Mouse (Mus musculus) G1E (cell line): ENCODE data around the gene Gphn. TPM values are rescaled to one million over a fixed set of nuclear protein-coding genes. Genes with fewer than 3 reads are reported as not detected.

Source experiments
- ATAC-seq: 2 replicates; pipeline ENCODE4 v1.8.0; 2016; ENCODE audit warnings: mild to moderate bottlenecking; ENCODE audit not compliant: insufficient number of reproducible peaks, poor library complexity, low FRiP score, severe bottlenecking; ENCODE audit errors: extremely low read depth
- DNase-seq: peaks from one replicate; pipeline ENCODE4 v3.0.0; 2012; ENCODE audit warnings: low spot score
- H3K27me3 ChIP-seq: 2 replicates; pipeline ENCODE4 v1.6.1; 2012; ENCODE audit warnings: mild to moderate bottlenecking, low read length, inconsistent platforms; ENCODE audit not compliant: insufficient read depth
- H3K36me3 ChIP-seq: replicated peaks from 2 replicates; pipeline ENCODE3; 2012; ENCODE audit warnings: mild to moderate bottlenecking, inconsistent platforms
- H3K4me1 ChIP-seq: 2 replicates; pipeline ENCODE4 v1.6.1; 2012; ENCODE audit warnings: low read depth, low read length, inconsistent platforms, mixed read lengths; ENCODE audit not compliant: insufficient read depth
- H3K4me3 ChIP-seq: 2 replicates; pipeline ENCODE4 v1.5.1; 2012; ENCODE audit warnings: low read depth, mild to moderate bottlenecking, inconsistent platforms, low read length, moderate library complexity, mixed read lengths
- H3K9me3 ChIP-seq: replicated peaks from 2 replicates; pipeline ENCODE4 v1.6.1; 2012; ENCODE audit warnings: inconsistent platforms
- CTCF ChIP-seq: IDR thresholded peaks from 2 replicates; pipeline ENCODE4 v1.5.1; 2012; ENCODE audit warnings: low read depth, low read length, inconsistent platforms, mixed read lengths
- GATA1 ChIP-seq: IDR thresholded peaks from 2 replicates; pipeline ENCODE4 v1.6.1; 2012; ENCODE audit warnings: borderline replicate concordance, low read length, inconsistent platforms, mixed read lengths
- GATA2 ChIP-seq: IDR thresholded peaks from 2 replicates; pipeline ENCODE4 v1.6.1; 2012; ENCODE audit warnings: low read depth, low read length, inconsistent platforms, borderline replicate concordance
- POLR2AphosphoS5 ChIP-seq: IDR thresholded peaks from 2 replicates; pipeline ENCODE4 v1.6.1; 2012; ENCODE audit warnings: low read depth, low read length, inconsistent platforms; ENCODE audit not compliant: insufficient replicate concordance
- TAL1 ChIP-seq: conservative IDR thresholded peaks from 2 replicates; pipeline ENCODE4 v1.6.1; 2012; ENCODE audit warnings: low read depth, low read length, inconsistent platforms, mixed read lengths
- polyA plus RNA-seq: library from polyadenylated mRNA; stranded (reverse); fragments of >175 nt; gene quantifications from 2 replicates; pipeline ENCODE4 v1.2.3, GENCODE M21; 2012
- total RNA-seq, 2 experiments: library from RNA; stranded (forward) in 1 of 2; stranded (reverse) in 1 of 2; fragments of 200-1000 nt in 1 of 2; fragments of >200 nt in 1 of 2; fragmentation: Nextera tagmentation in 1 of 2; gene quantifications; 2 replicates each; pipeline ENCODE4 v1.2.3; 2014 to 2017

The Gphn gene
- total and polyA plus RNA-seq, 3 experiments = 18.9 to 68.3 (median 29.1) TPM

- H3K36me3 ChIP-seq = peaks cover 7% of the 10 kb centered on the region
- TF ChIP-seq GATA1 = no peak
- no peak for TF ChIP-seq POLR2AphosphoS5
- no peak for TF ChIP-seq TAL1
- no peak for TF ChIP-seq GATA2
- no peak for TF ChIP-seq CTCF
- no peak for ATAC-seq
- no peak overlapping the region for H3K4me3 ChIP-seq
- H3K27me3 ChIP-seq = no peaks in the 10 kb centered on the region
- H3K9me3 ChIP-seq = no peaks in the 10 kb centered on the region
- peaks cover 11% of the 10 kb centered on the region for H3K4me1 ChIP-seq
- no peak for DNase-seq
Measured at GRCm38 (mm10) chr12:78682279-78682678, 456.1 kb downstream of the Gphn start.

GRCm38 (mm10) chr12:78685669-78686215 is 459.6 kb downstream of the Gphn start:
- no peak for DNase-seq
- peaks cover 7% of the 10 kb centered on the region for H3K36me3 ChIP-seq
- H3K27me3 ChIP-seq = no peaks in the 10 kb centered on the region
- no peak for ATAC-seq
- no peak overlapping the region for H3K4me3 ChIP-seq
- TF ChIP-seq POLR2AphosphoS5 (no peak), GATA2 (no peak), CTCF (no peak), GATA1 (no peak), TAL1 (no peak)
- H3K4me1 ChIP-seq = no peaks in the 10 kb centered on the region
- H3K9me3 ChIP-seq = no peaks in the 10 kb centered on the region

- H3K36me3 ChIP-seq = peaks cover 2% of the 10 kb centered on the region
- H3K9me3 ChIP-seq = no peaks in the 10 kb centered on the region
- no peaks in the 10 kb centered on the region for H3K27me3 ChIP-seq
- DNase-seq (no peak), ATAC-seq (no peak)
- no peaks in the 10 kb centered on the region for H3K4me1 ChIP-seq
- no peak overlapping the region for H3K4me3 ChIP-seq
- TF ChIP-seq CTCF (no peak), TAL1 (no peak), GATA1 (no peak), GATA2 (no peak), POLR2AphosphoS5 (no peak)
Measured at GRCm38 (mm10) chr12:78688876-78689275, 462.7 kb downstream of the Gphn start.

GRCm38 (mm10) chr12:78691325-78691724 is 465.1 kb downstream of the Gphn start, which contains the start of gene Fam71d:
TSS of gene Fam71d (plus strand) at chr12:78691535.
- Histone ChIP-seq H3K27me3 (no peaks in the 10 kb centered on the region), H3K36me3 (no peaks in the 10 kb centered on the region), H3K9me3 (no peaks in the 10 kb centered on the region), H3K4me1 (no peaks in the 10 kb centered on the region), H3K4me3 (no peak within 1 kb of the TSS)
- ATAC-seq (no peak), DNase-seq (no peak)
- no peak for TF ChIP-seq GATA1
- TF ChIP-seq POLR2AphosphoS5 = no peak
- no peak for TF ChIP-seq CTCF
- no peak for TF ChIP-seq TAL1
- TF ChIP-seq GATA2 = no peak

- DNase-seq (no peak), ATAC-seq (no peak)
- Histone ChIP-seq H3K4me1 (no peaks in the 10 kb centered on the region), H3K4me3 (no peak overlapping the region), H3K27me3 (no peaks in the 10 kb centered on the region; the same call in 1 of the 2 replicates), H3K9me3 (no peaks in the 10 kb centered on the region), H3K36me3 (no peaks in the 10 kb centered on the region)
- TF ChIP-seq CTCF (no peak), POLR2AphosphoS5 (no peak), GATA2 (no peak), GATA1 (no peak), TAL1 (no peak)
Measured at GRCm38 (mm10) chr12:78693281-78693680, 467.1 kb downstream of the Gphn start.

- TF ChIP-seq CTCF (no peak), GATA1 (no peak), TAL1 (no peak), GATA2 (no peak), POLR2AphosphoS5 (no peak)
- peaks cover 2% of the 10 kb centered on the region; the same call in 1 of the 2 replicates for H3K4me1 ChIP-seq
- H3K27me3 ChIP-seq = peaks cover 7% of the 10 kb centered on the region
- DNase-seq (no peak), ATAC-seq (no peak)
- no peaks in the 10 kb centered on the region for H3K9me3 ChIP-seq
- H3K36me3 ChIP-seq = no peaks in the 10 kb centered on the region
- no peak overlapping the region for H3K4me3 ChIP-seq
Measured at GRCm38 (mm10) chr12:78717783-78718182, 491.6 kb downstream of the Gphn start.
